Mouse (Mus musculus) heart, postnatal 0 days (tissue): ENCODE measurements around the gene Rcan3. TPM values are rescaled to one million over a fixed set of nuclear protein-coding genes. Genes with fewer than 3 reads are reported as not detected.

Source experiments
- ATAC-seq: fragments of 200-750 bp; cut with Nextera tagmentation; 2 replicates; pipeline ENCODE4 v1.8.0; 2017; ENCODE audit warnings: low read depth, moderate number of reproducible peaks, moderate library complexity; ENCODE audit not compliant: insufficient read depth
- DNase-seq: peaks from one replicate; pipeline ENCODE4 v3.0.0-alpha.2; 2016; ENCODE audit warnings: low spot score
- H3K27ac ChIP-seq: fragments of 300-500 bp; sonication (generic); 2 replicates; pipeline ENCODE4 v1.5.1; 2014; ENCODE audit warnings: low read depth, mild to moderate bottlenecking
- H3K27me3 ChIP-seq: fragments of 300-500 bp; sonication (generic); 2 replicates; pipeline ENCODE4 v1.6.1; 2014; ENCODE audit warnings: low read length, mixed read lengths; ENCODE audit not compliant: control insufficient read depth, insufficient read depth
- H3K36me3 ChIP-seq: fragments of 300-500 bp; sonication (generic); replicated peaks from 2 replicates; pipeline ENCODE4 v1.6.1; 2014; ENCODE audit warnings: low read length, mixed read lengths; ENCODE audit not compliant: control insufficient read depth, insufficient read depth
- H3K4me1 ChIP-seq: fragments of 300-500 bp; sonication (generic); 2 replicates; pipeline ENCODE4 v1.6.1; 2014; ENCODE audit warnings: antibody characterized with exemption; ENCODE audit not compliant: control insufficient read depth, insufficient read depth
- H3K4me2 ChIP-seq: fragments of 300-500 bp; sonication (generic); 2 replicates; pipeline ENCODE4 v1.6.1; 2014; ENCODE audit warnings: low read depth, mild to moderate bottlenecking, low read length, moderate library complexity
- H3K4me3 ChIP-seq: fragments of 300-500 bp; sonication (generic); 2 replicates; pipeline ENCODE4 v1.5.1; 2014; ENCODE audit warnings: low read depth, low read length
- H3K9ac ChIP-seq: fragments of 300-500 bp; sonication (generic); replicated peaks from 2 replicates; pipeline ENCODE4 v1.6.1; 2014; ENCODE audit warnings: low read depth, low read length, mixed read lengths
- H3K9me3 ChIP-seq: fragments of 300-500 bp; sonication (generic); replicated peaks from 2 replicates; pipeline ENCODE4 v1.6.1; 2016; ENCODE audit warnings: low read length; ENCODE audit not compliant: control insufficient read depth
- CTCF ChIP-seq: IDR thresholded peaks from 2 replicates; pipeline ENCODE4 v1.5.1; 2016; ENCODE audit warnings: antibody characterized with exemption, control low read depth, low read depth
- EP300 ChIP-seq: IDR thresholded peaks from 2 replicates; pipeline ENCODE4 v1.6.1; 2016; ENCODE audit warnings: antibody characterized with exemption, low read depth
- WGBS: fragments of 180-500 bp; shearing (Covaris S2); extraction: QIAGEN DNeasy Blood & Tissue Kit; methylation state at CpG from one replicate; pipeline ENCODE4 v1.1.7; 2014; 5-methylcytosine and 5-hydroxymethylcytosine counted together
- polyA plus RNA-seq: library from polyadenylated mRNA; unstranded; fragments of >200 nt; fragmentation: Nextera tagmentation; extraction: Ambion mirVana; gene quantifications from 2 replicates; pipeline ENCODE4 v1.2.1, GENCODE M21; 2015
- total RNA-seq: library from RNA; depleted of rRNA; stranded (reverse); fragments of >200 nt; gene quantifications from 2 replicates; pipeline ENCODE4 v1.2.3, GENCODE M21; 2014; ENCODE audit warnings: low replicate concordance

Gene Rcan3
- total and polyA plus RNA-seq, 2 experiments from 2014 or later: 7.7 to 13.7 TPM

GRCm38 (mm10) chr4:135416367-135416766 lies 17.3 kb downstream of the Rcan3 start:
- H3K36me3 ChIP-seq: peaks cover 59% of the 10 kb centered on the region
- no peak overlapping the region; the same call in 1 of the 2 replicates for H3K4me2 ChIP-seq
- no peaks in the 10 kb centered on the region for H3K27me3 ChIP-seq
- H3K9me3 ChIP-seq: no peaks in the 10 kb centered on the region
- no peak for ATAC-seq
- H3K4me3 ChIP-seq: no peak overlapping the region
- no peak overlapping the region for H3K27ac ChIP-seq
- H3K4me1 ChIP-seq: no peaks in the 10 kb centered on the region
- H3K9ac ChIP-seq: no peak overlapping the region
- no peak for DNase-seq
- TF ChIP-seq CTCF: no peak
- no peak for TF ChIP-seq EP300
- WGBS: 83% methylated on average over 21 of the region's 21 CpGs

GRCm38 (mm10) chr4:135413491-135413890 lies 20.2 kb downstream of the Rcan3 start:
- H3K4me1 ChIP-seq: no peaks in the 10 kb centered on the region
- no peak overlapping the region for H3K4me3 ChIP-seq
- H3K27ac ChIP-seq: no peak overlapping the region
- H3K9me3 ChIP-seq: no peaks in the 10 kb centered on the region
- no peak for DNase-seq
- peaks cover 43% of the 10 kb centered on the region for H3K36me3 ChIP-seq
- no peak overlapping the region for H3K4me2 ChIP-seq
- H3K9ac ChIP-seq: no peak overlapping the region
- TF ChIP-seq EP300 (no peak), CTCF (no peak)
- no peak for ATAC-seq
- 72% methylated on average over 8 of the region's 8 CpGs for WGBS
- H3K27me3 ChIP-seq: no peaks in the 10 kb centered on the region

- ATAC-seq (no peak), DNase-seq (peak; percentile 16)
- whole genome bisulfite sequencing: 39% methylated on average over 4 of the region's 4 CpGs
- no peak for TF ChIP-seq EP300
- peak; percentile 88 for TF ChIP-seq CTCF
- no peaks in the 10 kb centered on the region for H3K9me3 ChIP-seq
- H3K27ac ChIP-seq: no peak overlapping the region
- H3K27me3 ChIP-seq: no peaks in the 10 kb centered on the region
- peaks cover 31% of the 10 kb centered on the region for H3K36me3 ChIP-seq
- no peak overlapping the region for H3K9ac ChIP-seq
- no peaks in the 10 kb centered on the region for H3K4me1 ChIP-seq
- H3K4me3 ChIP-seq: no peak overlapping the region
- H3K4me2 ChIP-seq: no peak overlapping the region
These were observed 22.0 kb downstream of the Rcan3 start for GRCm38 (mm10) chr4:135411633-135412032.

- no peak overlapping the region for H3K4me3 ChIP-seq
- 48% methylated on average over 5 of the region's 5 CpGs for WGBS
- H3K27me3 ChIP-seq: no peaks in the 10 kb centered on the region
- H3K4me1 ChIP-seq: no peaks in the 10 kb centered on the region
- no peak overlapping the region for H3K9ac ChIP-seq
- H3K4me2 ChIP-seq: no peak overlapping the region
- H3K36me3 ChIP-seq: no peaks in the 10 kb centered on the region
- no peak for TF ChIP-seq EP300
- TF ChIP-seq CTCF: no peak
- no peak overlapping the region for H3K27ac ChIP-seq
- H3K9me3 ChIP-seq: no peaks in the 10 kb centered on the region
- DNase-seq (no peak), ATAC-seq (no peak)
These were observed 27.5 kb downstream of the Rcan3 start for GRCm38 (mm10) chr4:135406180-135406579.

GRCm38 (mm10) chr4:135404916-135405315 lies 28.7 kb downstream of the Rcan3 start:
- H3K27me3 ChIP-seq: no peaks in the 10 kb centered on the region
- WGBS: 93% methylated on average over 2 of the region's 2 CpGs
- no peak for ATAC-seq
- no peaks in the 10 kb centered on the region for H3K9me3 ChIP-seq
- no peak overlapping the region for H3K4me2 ChIP-seq
- no peak for DNase-seq
- H3K4me3 ChIP-seq: no peak overlapping the region
- no peak for TF ChIP-seq EP300
- no peak for TF ChIP-seq CTCF
- no peak overlapping the region for H3K9ac ChIP-seq
- no peaks in the 10 kb centered on the region for H3K36me3 ChIP-seq
- no peaks in the 10 kb centered on the region for H3K4me1 ChIP-seq
- no peak overlapping the region for H3K27ac ChIP-seq

DNA sequence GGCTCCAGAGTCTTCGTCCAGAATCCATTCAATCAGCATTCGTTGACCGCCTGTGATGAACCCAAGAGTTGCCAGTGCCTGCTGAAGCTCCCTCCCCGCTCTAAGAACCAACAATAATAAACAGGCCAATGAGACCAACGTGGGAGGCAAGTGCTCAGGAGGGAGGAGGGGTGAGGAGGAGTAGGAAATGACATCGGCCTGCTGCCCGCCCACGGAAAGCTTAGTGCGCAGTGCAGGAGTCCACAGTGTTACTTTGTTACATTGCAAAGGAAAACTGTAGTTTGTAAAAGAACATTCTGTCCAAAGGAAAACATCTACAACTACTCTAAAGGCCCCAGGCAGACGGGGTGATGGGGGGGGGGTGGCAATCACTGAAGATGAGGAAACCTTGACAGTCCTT lies 29.6 kb downstream of the Rcan3 start:
- no peak overlapping the region for H3K9ac ChIP-seq
- ATAC-seq: no peak
- WGBS: 71% methylated on average over 10 of the region's 10 CpGs

More for the DNA sequence above, 29.6 kb downstream of the Rcan3 start:
- Histone ChIP-seq H3K4me2 (no peak overlapping the region), H3K27ac (no peak overlapping the region), H3K36me3 (no peaks in the 10 kb centered on the region), H3K27me3 (peaks cover 7% of the 10 kb centered on the region; the same call in 1 of the 2 replicates), H3K9me3 (no peaks in the 10 kb centered on the region), H3K4me3 (no peak overlapping the region), H3K4me1 (no peaks in the 10 kb centered on the region)
- no peak for DNase-seq
- TF ChIP-seq EP300: no peak
- TF ChIP-seq CTCF: no peak
